Mouse (Mus musculus): ENCODE measurements around the gene Dpf3.

DNA sequence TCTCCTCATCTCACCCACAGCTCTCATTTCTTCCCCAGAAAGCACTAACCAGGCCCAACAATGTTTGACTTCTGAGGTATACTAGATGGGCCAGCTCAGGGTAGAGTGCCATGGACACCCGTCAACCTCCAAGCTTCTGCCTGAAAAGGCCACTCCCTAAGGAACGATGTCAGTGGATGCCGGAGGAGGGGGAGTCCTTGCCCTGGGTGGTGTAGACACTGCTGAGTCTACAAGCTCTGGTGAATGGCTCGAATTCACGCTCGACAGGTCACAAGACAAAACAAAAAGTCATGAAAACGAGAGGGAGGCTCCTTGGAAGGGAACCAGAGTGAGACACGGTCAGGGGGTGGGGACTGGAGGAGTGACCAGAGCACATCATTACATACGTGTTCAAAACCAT lies 17.4 kb downstream of the Dpf3 start:
- TF ChIP-seq CTCF (IDR thresholded peaks at IDR 0.05; ENCODE audit: control insufficient read depth, insufficient read depth, insufficient replicate concordance, low read depth, low read length) (no peak), POLR2A (IDR thresholded peaks at IDR 0.05; ENCODE audit: control insufficient read depth, low read depth, low read length) (no peak)

Measured in testis, adult 2 months (tissue).